Mouse (Mus musculus) kidney, adult 2 months (tissue): ENCODE data around the gene Nek10.

Experiments
- CTCF ChIP-seq: fragments of 200-500 bp; conservative IDR thresholded peaks from 2 replicates; pipeline ENCODE4 v1.5.1; 2011; ENCODE audit warnings: low read depth, mild to moderate bottlenecking, control low read depth, low read length, moderate library complexity, mixed read lengths; ENCODE audit not compliant: insufficient read depth, insufficient read length
- POLR2A ChIP-seq: fragments of 200-500 bp; IDR thresholded peaks from one replicate; pipeline ENCODE4 v1.6.1; 2011; ENCODE audit warnings: low read depth, low read length, control low read depth

DNA sequence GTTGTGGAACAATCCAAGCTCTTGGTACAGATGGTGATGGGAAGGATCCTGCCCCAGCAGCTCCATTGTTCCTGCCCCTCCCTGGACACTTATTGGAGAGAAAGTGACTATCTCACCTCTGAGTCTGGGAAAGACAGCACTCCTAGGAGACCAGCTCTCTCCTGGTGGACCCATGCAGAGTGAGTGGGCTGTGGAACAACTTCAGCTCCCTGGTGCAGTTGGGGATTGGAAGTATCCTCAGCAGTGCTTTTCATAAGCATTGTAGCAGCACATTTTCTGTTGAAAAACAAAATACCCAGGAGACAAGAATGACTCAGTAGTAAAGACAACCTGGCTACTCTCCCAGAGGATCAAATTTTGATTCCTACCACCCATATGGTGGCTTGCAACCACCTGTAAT lies 142.7 kb downstream of the Nek10 start:
- no peak for TF ChIP-seq POLR2A
- TF ChIP-seq CTCF: no peak
